Mouse (Mus musculus) midbrain, embryonic 16.5 days (tissue): Measurements from ENCODE around the gene Zic4. TPM values are rescaled to one million over a fixed set of nuclear protein-coding genes. Genes with fewer than 3 reads are reported as not detected.

Source experiments
- ATAC-seq: fragments of 200-750 bp; cut with Nextera tagmentation; 2 replicates; pipeline ENCODE4 v1.8.0; 2017; ENCODE audit warnings: moderate TSS enrichment
- H3K27ac ChIP-seq: fragments of 300-500 bp; sonication (generic); 2 replicates; pipeline ENCODE4 v1.5.1; 2014; ENCODE audit warnings: mild to moderate bottlenecking, low read length, mixed read lengths
- H3K27me3 ChIP-seq: fragments of 300-500 bp; sonication (generic); 2 replicates; pipeline ENCODE4 v1.6.1; 2014; ENCODE audit warnings: low read depth, low read length, mixed read lengths; ENCODE audit not compliant: control insufficient read depth, insufficient read depth
- H3K36me3 ChIP-seq: fragments of 300-500 bp; sonication (generic); 2 replicates; pipeline ENCODE4 v1.6.1; 2014; ENCODE audit warnings: mild to moderate bottlenecking, low read length, moderate library complexity, mixed read lengths; ENCODE audit not compliant: control insufficient read depth, insufficient read depth
- H3K4me1 ChIP-seq: fragments of 300-500 bp; sonication (generic); 2 replicates; pipeline ENCODE4 v1.6.1; 2014; ENCODE audit warnings: mild to moderate bottlenecking, low read length, mixed read lengths; ENCODE audit not compliant: control insufficient read depth, insufficient read depth
- H3K4me2 ChIP-seq: fragments of 300-500 bp; sonication (generic); 2 replicates; pipeline ENCODE4 v1.6.1; 2014; ENCODE audit warnings: mild to moderate bottlenecking, low read length, mixed read lengths
- H3K4me3 ChIP-seq: fragments of 300-500 bp; sonication (generic); 2 replicates; pipeline ENCODE4 v1.5.1; 2014; ENCODE audit warnings: low read depth, mild to moderate bottlenecking, low read length, moderate library complexity, mixed read lengths
- H3K9ac ChIP-seq: fragments of 300-500 bp; sonication (generic); 2 replicates; pipeline ENCODE4 v1.6.1; 2014; ENCODE audit warnings: low read depth, low read length, mixed read lengths
- H3K9me3 ChIP-seq: fragments of 300-500 bp; sonication (generic); replicated peaks from 2 replicates; pipeline ENCODE4 v1.6.1; 2014; ENCODE audit warnings: mild to moderate bottlenecking, low read length, mixed read lengths; ENCODE audit not compliant: control insufficient read depth, poor library complexity, severe bottlenecking
- WGBS: fragments of 180-500 bp; shearing (Covaris S2); extraction: QIAGEN DNeasy Blood & Tissue Kit; methylation state at CpG from one replicate; pipeline ENCODE4 v1.1.7; 2014; 5-methylcytosine and 5-hydroxymethylcytosine counted together
- polyA plus RNA-seq: library from polyadenylated mRNA; unstranded; fragments of >200 nt; fragmentation: Nextera tagmentation; extraction: Ambion mirVana; gene quantifications from 2 replicates; pipeline ENCODE4 v1.2.1, GENCODE M21; 2015

The Zic4 gene
- polyA plus RNA-seq, 1 experiment from 2014 or later = 55.8 TPM

DNA sequence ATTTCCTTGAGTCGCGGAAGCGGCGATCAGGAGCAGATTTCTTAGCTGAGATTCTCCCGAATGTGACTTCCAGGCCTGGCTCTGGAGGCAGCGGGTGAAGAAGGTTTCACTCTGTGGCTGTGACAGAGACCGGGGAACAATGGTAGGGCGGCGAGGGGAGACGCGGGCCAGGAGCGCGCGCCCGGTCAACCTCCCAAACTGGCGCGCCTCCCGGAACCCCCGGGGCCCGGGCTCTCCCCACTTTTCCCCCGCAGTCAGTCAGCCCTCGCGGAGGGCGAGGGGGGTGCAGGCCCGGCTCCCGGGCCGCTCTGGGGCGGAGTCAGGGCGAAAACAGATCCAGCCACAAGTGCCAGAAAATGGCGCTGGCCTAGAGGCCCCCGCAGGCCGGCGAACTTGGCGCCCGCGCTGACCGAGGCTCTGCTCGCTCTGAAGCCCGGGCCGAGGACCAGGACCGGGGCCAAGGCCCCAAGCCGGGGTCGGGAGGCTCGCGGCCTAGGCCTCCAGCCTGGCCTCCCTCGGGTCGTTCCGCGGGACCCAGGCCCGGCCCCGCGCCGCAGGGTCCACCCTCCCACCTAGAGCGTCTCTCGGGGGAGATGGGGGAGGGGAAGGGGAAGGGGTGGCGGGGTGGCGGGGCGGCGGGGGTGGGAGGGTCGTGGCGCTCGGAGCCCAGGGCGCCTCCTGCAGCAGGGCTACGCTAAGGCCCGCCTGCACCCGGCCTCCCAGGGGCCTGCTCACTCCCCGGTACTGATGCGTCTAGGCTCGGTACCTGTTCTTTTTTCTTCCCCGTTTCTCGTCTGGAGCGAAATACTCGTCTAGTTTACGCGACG, 19.3 kb downstream of the Zic4 start:
- Histone ChIP-seq H3K27me3 (peaks cover 27% of the 10 kb centered on the region), H3K36me3 (no peaks in the 10 kb centered on the region), H3K27ac (peak overlapping the region; percentile 87), H3K9me3 (no peaks in the 10 kb centered on the region), H3K4me2 (peak overlapping the region; percentile 62), H3K4me1 (0 out of 2 replicates have a peak, but pooled peaks cover 3% of the 10 kb centered on the region), H3K4me3 (peak overlapping the region; percentile 42), H3K9ac (peak overlapping the region; percentile 73)
- peak; percentile 40 for ATAC-seq
- under 1% methylated on average over 69 of the region's 76 CpGs for WGBS

DNA sequence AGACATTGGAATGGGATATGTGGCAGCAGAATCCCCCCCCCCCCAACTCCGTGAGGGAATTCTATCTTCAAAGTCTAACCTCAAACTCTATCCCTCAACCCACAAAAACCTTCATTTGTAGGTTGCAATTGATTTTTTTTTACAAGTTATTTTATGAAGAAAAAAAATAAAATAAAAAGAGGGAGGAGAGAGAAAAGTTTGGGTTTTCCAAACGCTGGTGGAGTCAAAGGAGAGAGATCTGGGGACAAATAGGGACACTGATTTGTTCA, 19.8 kb downstream of the Zic4 start:
- peak overlapping the region; percentile 73 for H3K9ac ChIP-seq
- WGBS = 2% methylated on average over 2 of the region's 2 CpGs
- peak overlapping the region; percentile 62 for H3K4me2 ChIP-seq
- H3K4me3 ChIP-seq = peak overlapping the region; percentile 42
- 0 out of 2 replicates have a peak, but pooled peaks cover 3% of the 10 kb centered on the region for H3K4me1 ChIP-seq
- no peaks in the 10 kb centered on the region for H3K9me3 ChIP-seq
- H3K27me3 ChIP-seq = peaks cover 21% of the 10 kb centered on the region
- H3K36me3 ChIP-seq = no peaks in the 10 kb centered on the region
- H3K27ac ChIP-seq = peak overlapping the region; percentile 87
- ATAC-seq = no peak

GRCm38 (mm10) chr9:91382471-91383255, 20.4 kb downstream of the Zic4 start:
- Histone ChIP-seq H3K9ac (peak overlapping the region; percentile 56), H3K4me1 (0 out of 2 replicates have a peak, but pooled peaks cover 3% of the 10 kb centered on the region), H3K4me3 (peak overlapping the region; percentile 16), H3K9me3 (no peaks in the 10 kb centered on the region), H3K27ac (peak overlapping the region; percentile 87), H3K4me2 (peak overlapping the region; percentile 62), H3K27me3 (peaks cover 27% of the 10 kb centered on the region), H3K36me3 (no peaks in the 10 kb centered on the region)
- WGBS = 5% methylated on average over 24 of the region's 24 CpGs
- no peak for ATAC-seq

DNA sequence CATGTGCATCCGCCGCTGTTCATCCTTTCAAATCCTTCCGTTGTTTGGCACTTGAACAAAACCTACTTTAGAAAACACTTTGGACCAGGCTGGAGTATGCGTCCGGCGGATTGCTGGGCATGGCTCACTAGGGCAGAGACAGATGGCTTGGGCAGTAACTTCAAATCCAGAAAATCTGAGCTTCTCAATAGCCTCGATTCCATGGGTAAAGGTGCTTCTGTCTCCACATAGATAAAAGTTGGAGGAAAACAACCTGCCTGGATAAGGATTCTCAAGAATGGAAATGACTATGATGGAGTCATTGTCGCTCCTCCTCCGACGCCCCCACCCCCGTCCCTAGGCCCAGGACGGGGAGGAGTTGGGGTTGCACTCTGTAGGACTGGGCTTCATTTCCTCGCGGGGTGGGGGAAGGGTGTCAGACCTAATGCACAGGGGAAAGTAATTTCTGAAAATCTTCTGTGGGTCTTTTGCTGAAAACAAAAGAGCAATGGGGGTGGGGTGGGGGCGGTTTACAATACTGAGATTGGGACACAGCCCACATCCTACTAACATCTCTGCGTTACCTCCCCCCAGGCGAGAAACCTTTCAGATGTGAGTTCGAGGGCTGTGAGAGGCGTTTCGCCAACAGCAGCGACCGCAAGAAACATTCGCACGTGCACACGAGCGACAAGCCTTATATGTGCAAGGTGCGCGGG, 21.4 kb downstream of the Zic4 start:
- no peaks in the 10 kb centered on the region for H3K36me3 ChIP-seq
- H3K4me1 ChIP-seq = 0 out of 2 replicates have a peak, but pooled peaks cover 3% of the 10 kb centered on the region
- H3K9ac ChIP-seq = peak overlapping the region; percentile 55; the same call in 1 of the 2 replicates
- peak; percentile 44 for ATAC-seq
- peaks cover 34% of the 10 kb centered on the region for H3K27me3 ChIP-seq
- 2% methylated on average over 28 of the region's 28 CpGs for WGBS
- peak overlapping the region; percentile 62 for H3K4me2 ChIP-seq
- H3K4me3 ChIP-seq = peak overlapping the region; percentile 16
- peak overlapping the region; percentile 87 for H3K27ac ChIP-seq
- no peaks in the 10 kb centered on the region for H3K9me3 ChIP-seq

DNA sequence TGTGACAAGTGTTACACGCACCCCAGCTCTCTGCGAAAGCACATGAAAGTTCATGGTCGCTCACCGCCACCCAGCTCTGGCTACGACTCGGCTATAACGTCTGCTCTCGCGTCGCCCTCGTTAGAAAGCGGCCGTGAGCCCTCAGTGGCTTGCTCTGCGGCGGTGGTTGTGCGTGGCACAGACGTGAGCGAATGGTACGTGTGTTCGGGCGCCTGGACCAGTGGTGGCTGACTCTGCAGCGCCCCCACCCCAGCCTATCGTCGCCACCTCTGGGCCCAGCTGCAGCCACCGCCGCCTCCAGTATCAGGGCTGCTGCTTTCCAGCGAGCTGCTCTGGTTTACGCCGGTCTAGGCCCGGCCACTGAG, 21.9 kb downstream of the Zic4 start:
- peak overlapping the region; percentile 16 for H3K4me3 ChIP-seq
- WGBS = 3% methylated on average over 30 of the region's 30 CpGs
- H3K27ac ChIP-seq = peak overlapping the region; percentile 87
- H3K9me3 ChIP-seq = no peaks in the 10 kb centered on the region
- H3K27me3 ChIP-seq = peaks cover 36% of the 10 kb centered on the region
- ATAC-seq = peak; percentile 23
- peak overlapping the region; percentile 62 for H3K4me2 ChIP-seq
- no peaks in the 10 kb centered on the region for H3K4me1 ChIP-seq
- H3K9ac ChIP-seq = peak overlapping the region; percentile 55; the same call in 1 of the 2 replicates
- no peaks in the 10 kb centered on the region for H3K36me3 ChIP-seq

DNA sequence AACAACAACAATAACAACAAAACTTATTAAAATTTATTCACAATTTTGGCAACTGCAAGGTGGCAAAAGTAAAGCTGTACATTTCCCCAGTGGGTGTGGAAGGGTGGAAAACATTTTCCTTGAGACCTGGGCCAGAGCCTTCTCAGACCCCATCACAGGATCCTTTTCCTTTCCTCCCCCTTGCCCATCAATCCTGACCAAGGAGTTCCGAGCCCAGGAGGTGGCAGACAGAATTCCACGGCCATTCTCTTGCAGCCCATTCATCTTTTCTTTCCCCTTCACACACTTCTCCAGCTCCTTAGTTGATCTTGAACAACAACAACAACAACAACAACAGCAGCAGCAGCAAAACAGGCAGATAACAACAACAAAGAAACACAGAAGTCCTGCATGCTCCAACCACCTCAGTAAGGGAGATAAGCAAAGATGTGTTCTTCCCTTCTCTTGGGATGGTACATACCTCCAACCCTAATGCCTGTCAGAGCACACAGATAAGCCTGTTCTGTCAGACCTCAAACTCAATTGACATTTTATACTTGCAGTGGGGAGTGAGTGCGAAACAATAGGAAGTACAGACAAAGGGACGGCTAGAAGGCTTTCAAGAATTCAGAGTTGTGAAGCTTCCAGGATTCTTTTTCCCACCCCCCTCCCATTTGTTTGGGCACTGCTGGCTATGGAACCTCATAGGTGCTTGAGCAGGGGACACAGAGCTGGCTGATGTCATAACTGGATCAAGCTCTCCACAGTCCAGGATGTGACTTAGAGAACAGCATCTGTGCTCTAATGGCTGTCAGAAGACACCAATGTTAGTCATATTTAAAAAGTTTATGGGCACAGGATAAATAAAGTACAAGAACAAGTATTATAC, 22.7 kb downstream of the Zic4 start:
- no peak for ATAC-seq
- Histone ChIP-seq H3K4me3 (no peak overlapping the region), H3K27ac (peak overlapping the region; percentile 87), H3K9me3 (no peaks in the 10 kb centered on the region), H3K27me3 (peaks cover 40% of the 10 kb centered on the region), H3K4me1 (no peaks in the 10 kb centered on the region), H3K36me3 (no peaks in the 10 kb centered on the region), H3K4me2 (no peak overlapping the region), H3K9ac (no peak overlapping the region)
- 16% methylated on average over 4 of the region's 4 CpGs for WGBS

DNA sequence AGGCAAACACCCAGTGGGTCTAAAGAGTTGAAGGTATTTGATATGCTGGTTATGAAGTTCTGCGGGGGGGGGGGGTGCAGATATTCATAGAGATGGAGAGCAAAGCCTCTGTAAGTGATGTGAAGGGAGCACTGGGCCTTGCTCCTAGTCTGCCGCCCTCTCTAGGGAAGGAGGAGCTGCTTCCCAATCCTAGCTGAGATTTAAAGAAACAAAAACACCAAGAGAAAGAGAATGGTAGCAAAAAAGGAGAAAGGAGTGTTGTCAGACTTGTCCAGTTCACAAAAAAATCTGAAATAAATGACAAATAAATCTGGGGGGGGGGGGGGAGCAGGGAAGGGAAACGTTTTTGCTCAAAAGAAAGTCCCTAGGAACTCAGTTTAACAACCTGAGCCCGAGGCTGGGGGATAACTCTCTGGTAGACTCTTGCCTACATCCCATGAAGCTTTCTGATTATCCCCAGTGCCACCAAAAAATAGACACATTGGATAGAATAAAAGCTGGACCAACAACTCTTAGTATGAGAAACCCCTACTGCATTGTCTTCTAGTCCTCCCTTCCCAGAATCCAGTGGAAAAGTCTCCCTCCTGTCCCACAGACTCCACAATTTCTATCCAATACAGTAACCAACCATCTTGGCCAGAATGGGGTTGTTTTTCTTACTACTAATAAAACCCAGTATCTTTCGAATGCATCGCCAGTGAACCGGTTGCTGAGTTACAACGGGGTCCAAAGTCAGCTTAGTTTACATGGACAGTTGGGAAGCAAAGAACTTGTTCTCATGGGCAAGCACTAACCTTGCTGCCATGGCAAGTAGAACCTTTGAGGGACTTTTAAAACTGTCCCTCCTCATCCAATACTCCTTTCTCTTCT, 23.6 kb downstream of the Zic4 start:
- Histone ChIP-seq H3K4me1 (no peaks in the 10 kb centered on the region), H3K36me3 (no peaks in the 10 kb centered on the region), H3K27ac (peak overlapping the region; percentile 87), H3K4me3 (no peak overlapping the region), H3K9ac (no peak overlapping the region), H3K4me2 (peak overlapping the region; percentile 1; the same call in 1 of the 2 replicates), H3K9me3 (no peaks in the 10 kb centered on the region), H3K27me3 (peaks cover 45% of the 10 kb centered on the region)
- no peak for ATAC-seq
- 9% methylated on average over 8 of the region's 8 CpGs for WGBS
